Mouse (Mus musculus) cerebellum, adult 2 months (tissue): Measurements from ENCODE around the gene Ksr1.

Source experiments
- CTCF ChIP-seq: fragments of 200-500 bp; IDR thresholded peaks from 2 replicates; pipeline ENCODE4 v1.5.1; 2011; ENCODE audit warnings: low read depth, mild to moderate bottlenecking, control low read depth, low read length, moderate library complexity, borderline replicate concordance; ENCODE audit not compliant: insufficient read depth
- POLR2A ChIP-seq: fragments of 200-500 bp; IDR thresholded peaks from 2 replicates; pipeline ENCODE4 v1.6.1; 2011; ENCODE audit warnings: low read length, control low read depth, borderline replicate concordance; ENCODE audit not compliant: insufficient read depth

- TF ChIP-seq CTCF (no peak), POLR2A (no peak)
These were observed 14.2 kb downstream of the Ksr1 start for GRCm38 (mm10) chr11:79131949-79132411.
